Mouse (Mus musculus) spleen, adult 18-20 months (tissue): ENCODE data around the gene Vps26b.

Source experiments
- DNase-seq, 2 experiments: peaks; one replicate each; pipeline ENCODE4 v3.0.0; 2022; ENCODE audit warnings: mixed read lengths in 2 of 2

Vps26b gene

GRCm38 (mm10) chr9:26993118-26993517, 36.7 kb downstream of the Vps26b start:
- no peak for DNase-seq

- DNase-seq: no peak
Measured at GRCm38 (mm10) chr9:26990181-26990580, 39.7 kb downstream of the Vps26b start.

DNA sequence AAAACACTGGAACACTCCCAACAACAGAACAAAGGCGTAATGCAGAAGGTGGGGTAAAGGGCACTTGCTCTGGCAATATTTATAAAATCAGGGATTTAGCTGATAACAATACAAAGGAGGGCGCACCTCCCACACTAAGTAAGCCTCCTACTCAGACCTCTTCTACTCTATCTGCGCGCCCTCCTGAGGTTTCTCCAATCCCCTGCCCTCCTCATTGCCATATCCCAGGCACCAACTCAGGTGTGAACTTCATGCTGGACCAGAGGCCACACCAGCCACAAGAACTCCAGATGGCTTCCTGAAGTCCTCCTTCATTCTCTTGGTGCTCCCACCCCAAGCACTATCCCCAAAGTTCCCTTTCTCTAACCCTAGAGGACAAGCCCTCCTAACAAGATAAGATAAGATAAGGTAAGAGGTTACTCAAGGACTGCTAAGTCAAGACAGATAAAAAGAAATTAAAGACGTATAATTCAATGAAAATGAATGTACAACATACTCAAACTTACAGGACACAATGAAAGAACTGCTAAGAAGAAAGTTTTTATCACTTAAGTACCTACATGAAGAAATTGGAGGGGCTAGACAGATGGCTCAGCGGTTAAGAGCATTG, 44.1 kb downstream of the Vps26b start:
- DNase-seq: no peak

DNA sequence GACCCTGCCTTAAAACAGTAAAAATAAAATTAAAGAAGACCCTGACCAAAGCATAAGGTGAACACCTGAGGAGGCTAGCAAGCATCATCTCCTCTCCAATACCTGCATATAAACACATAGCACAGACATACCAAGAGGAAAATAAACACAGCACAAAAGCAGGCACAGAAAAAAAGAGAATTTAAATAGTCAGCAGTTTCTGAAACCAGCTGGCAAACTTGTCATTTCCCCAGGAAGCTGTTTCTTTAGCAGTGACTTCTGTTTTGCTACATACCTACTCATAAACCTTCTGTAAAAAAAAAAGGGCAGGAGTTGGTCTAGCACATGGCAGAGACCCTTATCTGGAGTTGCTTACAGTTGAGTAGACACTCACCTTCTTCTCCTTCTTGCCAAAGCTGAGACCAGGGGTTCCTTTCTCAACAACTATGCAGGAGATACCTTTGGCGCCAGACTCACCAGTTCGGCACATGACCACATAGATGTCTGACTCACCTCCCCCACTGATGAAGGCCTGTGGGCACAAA, 44.7 kb downstream of the Vps26b start:
- no peak for DNase-seq

DNA sequence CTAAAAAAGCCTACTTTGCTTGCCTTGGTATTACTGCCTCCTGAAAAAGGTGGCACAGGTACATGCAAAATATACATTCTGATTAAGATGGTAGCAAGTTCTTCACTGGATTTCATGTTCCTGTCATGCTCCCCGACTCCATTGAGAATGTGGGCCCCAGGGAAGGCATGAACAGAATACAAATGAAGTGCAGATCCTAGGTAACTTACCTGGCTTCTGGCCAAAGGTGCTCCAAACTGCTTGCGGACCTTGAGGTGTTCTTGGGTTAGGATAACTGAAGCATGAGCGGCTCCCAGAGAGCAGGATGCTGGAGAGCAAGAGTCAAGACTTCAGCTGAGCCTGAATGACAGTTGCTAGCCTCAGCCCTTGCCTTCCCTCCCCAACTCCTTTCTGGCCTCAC, 51.1 kb downstream of the Vps26b start:
- no peak for DNase-seq

GRCm38 (mm10) chr9:26977754-26978153, 52.1 kb downstream of the Vps26b start:
- no peak for DNase-seq
